Mouse (Mus musculus): ENCODE results near the gene Icmt.

The Icmt gene

DNA sequence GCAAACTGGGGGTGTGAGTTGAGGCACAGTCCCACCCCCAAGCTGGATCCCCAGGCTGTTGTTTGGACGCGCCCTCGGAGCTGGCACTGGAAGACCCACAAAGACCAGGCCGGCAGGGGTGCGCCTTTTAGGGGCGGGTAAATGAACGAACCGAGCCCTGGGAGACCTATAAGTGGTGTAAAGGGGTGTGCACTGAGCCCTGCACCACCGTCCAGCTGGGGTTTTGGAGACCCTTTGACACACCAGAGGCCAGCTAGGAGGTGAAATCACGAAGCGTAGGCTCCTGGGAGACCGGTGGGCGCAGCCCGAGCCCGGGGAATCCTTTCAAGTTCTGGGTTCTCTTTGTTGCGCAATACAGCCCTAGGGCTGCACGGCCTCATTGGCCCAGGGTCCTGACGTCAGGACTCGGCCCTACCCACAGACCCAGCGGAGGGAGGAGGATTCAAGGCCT is 22.3 kb upstream of the Icmt start:
- peak; percentile 60 for DNase-seq (ENCODE audit: low read depth, low spot score)

DNA sequence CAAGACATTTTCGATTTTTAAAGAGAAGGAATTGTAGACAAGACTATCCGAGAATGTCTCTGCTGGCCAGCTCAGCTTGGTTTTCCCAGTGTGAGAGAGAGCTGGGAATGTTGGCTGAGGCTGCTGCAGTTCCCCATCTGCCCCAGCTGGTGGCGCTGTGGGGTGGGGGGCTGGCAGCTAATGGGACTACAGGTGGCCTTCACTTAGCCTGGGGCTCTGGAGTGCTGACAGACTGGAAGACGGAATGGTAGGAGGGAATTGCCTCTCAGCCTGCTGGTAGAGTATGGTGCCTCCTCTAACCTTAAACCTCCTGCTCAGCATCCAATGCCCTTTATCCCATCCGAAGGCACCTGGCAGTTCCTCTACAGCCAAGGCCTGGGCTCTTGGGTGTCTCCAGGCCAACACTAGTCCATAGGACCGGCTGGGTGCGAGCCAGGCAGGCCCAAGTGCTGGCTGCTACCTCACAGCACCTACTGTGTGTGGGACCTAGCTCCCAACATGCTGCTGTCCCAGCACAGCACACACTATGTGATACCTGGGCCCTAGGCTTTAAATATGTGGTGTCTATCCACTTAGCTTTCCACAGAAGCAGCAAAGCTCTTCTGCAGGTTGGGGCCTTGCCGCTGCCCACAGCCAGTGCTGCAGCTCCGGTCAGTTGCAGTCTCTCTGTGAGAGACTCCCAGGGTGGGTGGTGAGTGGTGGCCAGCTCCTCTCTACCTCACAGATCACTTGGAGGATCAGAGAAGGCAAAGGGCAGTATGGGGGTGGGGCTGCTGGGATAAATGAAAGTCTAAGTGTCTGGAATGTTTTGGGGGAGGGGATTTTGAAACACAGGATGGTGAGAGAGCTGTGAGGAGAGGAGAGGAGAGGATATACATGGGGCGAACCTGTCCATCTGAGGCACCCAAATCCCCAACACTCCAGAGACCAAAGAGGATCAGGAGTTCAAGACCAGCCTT is 20.4 kb upstream of the Icmt start:
- peak; percentile 57 for DNase-seq (ENCODE audit: low read depth, low spot score)

DNA sequence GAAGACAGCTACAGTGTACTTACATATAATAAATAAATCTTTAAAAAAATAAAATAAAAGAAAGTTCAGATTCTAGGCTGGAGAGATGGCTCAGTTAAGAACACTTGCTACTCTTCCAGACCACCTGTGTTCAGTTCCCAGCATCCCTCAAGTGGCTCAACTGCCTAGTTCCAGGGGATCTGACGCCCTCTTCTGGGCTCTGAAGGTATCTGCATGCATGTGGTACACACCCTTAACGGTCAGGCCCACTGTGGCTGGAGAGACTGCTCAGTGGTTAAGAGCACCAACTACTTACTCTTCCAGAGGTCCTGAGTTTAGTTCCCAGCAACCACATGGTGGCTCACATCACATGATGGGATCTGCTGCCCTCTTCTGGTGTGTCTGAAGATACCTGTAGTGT is 19.1 kb upstream of the Icmt start:
- no peak for DNase-seq (ENCODE audit: low read depth, low spot score)

DNA sequence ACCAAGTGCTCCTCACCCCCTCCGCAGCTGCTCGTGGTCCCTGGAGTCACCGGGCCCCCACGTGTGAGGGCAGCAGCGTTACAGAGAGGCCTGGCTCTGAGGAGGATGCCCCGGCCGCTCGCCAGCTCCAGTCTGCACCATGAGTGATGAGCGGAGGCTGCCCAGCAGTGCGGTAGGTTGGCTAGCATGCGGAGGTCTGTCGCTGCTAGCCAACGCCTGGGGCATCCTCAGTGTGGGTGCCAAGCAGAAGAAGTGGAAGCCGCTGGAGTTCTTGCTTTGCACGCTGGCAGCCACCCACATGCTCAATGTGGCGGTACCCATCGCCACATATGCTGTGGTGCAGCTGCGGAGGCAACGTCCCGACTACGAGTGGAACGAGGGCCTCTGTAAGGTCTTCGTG is 18.0 kb upstream of the Icmt start:
- DNase-seq (ENCODE audit: low read depth, low spot score): no peak

DNA sequence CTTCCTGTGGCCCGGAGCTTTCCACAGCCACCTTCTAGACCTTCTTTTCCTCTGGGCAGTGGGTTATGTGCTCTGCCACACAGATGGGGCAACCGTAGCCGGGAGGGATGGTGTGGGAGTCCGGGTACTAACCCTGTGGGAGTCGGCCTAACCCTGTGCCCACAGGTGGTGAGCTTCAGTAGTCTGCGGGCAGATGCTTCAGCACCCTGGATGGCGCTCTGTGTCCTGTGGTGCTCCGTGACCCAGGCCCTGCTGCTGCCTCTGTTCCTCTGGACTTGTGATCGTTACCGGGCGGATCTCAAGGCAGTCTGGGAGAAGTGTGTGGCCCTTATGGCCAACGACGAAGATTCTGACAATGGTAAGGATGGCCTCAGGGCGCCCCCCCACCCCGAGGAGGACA is 15.4 kb upstream of the Icmt start:
- no peak for DNase-seq (ENCODE audit: low read depth, low spot score)

DNA sequence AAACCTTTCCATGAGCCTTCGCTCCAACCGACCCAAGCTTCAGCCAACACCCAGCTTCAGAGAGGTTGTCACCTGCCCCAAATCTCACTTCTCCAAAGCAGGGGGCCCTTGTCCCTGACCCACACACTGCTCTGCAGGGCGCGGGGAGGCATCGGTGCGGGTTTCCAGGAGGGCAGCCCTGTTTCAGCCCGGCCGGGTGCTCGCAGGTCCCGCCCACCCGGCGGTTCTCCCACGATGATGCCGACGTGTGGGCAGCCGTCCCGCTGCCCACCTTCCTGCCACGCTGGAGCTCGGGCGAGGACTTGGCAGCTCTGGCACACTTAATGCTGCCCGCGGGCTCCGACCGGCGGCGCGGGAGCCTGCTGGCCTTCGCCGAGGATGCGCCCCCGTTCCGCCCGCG is 14.3 kb upstream of the Icmt start:
- DNase-seq (ENCODE audit: low read depth, low spot score): no peak

DNA sequence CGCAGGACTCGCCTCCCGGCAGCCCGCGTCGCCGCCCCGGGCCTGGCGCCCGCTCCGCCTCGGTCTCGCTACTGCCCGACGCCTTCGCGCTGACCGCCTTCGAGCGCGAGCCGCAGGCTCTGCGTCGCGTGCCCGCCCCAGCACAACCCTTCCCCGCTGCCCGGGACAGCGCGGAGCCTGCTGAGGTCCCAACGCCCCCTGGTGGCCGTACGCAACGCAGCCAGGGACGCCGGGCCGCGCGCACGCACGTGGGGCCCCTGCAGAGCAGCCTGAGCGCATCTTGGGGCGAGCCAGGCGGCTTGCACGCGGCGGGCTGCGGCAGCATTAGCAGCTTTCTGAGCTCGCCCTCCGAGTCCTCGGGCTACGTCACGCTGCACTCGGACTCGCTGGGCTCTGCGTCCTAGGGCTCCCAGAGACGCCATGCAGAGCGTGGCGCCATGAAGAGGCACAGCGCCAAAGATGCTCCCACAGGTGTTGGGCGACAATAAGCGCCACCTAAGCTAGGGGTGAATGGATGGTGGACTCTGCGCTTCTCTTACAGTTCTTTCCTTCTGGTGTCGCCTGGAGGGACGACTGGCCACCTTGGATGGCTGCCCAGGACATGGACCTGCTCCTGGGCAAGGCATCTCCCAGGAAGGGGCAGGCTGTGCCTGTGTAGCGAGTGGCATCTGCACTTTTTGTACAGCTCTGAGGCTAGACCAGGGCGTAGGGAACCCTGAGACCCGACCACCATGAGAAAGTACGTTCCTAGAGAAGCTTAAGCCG is 13.7 kb upstream of the Icmt start:
- DNase-seq (ENCODE audit: low read depth, low spot score): peak; percentile 90

DNA sequence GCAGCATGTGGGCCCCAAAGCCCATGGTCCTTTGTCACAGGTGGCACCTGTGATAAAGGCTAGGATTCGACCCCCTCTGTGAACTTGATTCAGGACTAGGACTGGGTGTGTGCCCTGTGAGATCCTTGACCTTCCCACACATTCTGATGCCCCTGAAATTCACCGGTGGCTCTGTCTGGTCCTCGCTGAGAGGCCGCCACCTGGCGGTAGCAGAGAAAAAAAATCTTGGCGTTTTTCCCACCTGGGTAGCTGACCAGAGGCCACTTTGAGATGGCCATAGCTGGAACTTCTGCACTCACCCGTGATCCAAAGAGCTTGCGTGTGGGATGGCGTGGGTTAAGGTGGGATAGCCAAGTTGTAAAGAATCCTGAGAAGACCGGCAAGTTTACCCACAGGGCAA is 11.5 kb upstream of the Icmt start:
- DNase-seq (ENCODE audit: low read depth, low spot score): peak; percentile 60

DNA sequence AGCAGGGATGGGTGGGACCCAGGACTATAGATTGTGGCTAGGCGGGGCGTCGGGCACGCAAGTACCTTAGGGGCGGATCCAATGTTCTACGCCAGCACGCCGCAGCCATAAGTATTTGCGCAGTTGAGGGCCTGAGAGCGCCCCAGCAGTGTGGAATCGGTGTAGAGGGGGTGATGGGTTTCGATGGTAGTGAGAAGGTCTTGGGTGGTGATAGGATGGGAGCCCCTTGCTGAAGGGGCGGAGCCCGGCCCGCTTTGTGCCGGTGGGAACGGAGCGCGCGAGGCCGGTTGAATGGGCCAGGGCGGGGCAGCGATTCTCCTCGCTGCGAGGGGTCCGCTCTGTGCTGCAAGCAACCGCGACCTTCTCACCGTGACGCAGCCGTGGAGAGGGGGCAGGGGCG is 10.8 kb upstream of the Icmt start:
- no peak for DNase-seq (ENCODE audit: low read depth, low spot score)

DNA sequence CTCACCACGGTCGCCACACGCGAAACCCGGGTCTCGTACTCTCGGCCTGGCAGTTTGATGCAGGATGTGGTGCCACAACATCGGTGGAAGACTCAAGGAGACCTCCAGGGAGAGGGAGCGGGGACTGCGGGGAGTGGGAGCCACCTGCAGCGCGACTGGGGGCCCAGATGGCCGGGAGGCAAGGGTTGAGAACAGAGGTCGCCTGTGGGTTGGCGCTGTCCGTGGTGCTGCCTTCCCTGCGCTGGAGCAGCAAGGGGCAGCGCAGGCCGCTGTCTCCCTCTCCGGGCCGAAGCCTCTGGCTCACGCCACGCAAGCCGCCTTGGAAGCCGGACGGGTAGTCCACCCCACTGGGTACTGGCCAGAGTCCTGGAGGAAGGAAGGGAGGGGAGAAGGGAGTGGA is 10.1 kb upstream of the Icmt start:
- DNase-seq (ENCODE audit: low read depth, low spot score): peak; percentile 79

DNA sequence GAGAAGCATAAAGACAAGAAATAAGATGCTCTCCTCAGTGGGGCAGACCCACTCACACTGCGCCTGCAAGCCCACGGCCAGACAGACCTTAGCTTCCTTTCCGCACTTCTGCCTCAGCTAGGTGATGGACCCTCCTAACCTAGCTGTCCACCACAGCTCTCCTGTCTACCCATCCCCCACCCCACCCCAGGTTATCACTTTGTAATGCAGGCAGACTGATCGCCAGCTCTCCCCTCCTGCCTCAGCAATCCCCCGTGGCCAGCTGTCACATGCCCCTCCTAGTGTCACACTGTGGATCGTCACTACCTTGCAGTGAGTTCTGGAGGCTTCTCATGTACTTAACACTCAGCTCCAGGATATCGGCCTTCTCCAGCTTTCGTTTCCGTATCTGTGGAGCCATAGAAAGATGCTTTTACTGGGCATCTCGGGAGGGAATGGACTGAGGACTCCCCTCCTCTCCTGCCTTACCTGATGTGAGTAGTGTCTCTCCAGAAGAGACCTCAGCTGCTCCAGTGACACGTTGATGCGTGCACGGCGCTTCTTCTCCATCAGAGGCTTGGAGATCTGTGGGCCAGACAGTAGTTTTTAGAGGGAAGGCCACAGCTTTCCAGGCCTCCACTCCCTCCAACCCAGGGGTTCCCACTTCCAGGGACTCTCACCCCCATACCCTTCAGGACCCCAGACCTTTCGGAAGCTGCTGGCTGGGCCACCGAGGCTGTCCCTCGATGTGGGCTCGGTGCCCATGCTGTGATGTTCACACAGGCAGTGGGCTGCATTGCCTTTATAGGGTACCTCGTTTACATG is 9.5 kb upstream of the Icmt start:
- no peak for DNase-seq (ENCODE audit: low read depth, low spot score)

DNA sequence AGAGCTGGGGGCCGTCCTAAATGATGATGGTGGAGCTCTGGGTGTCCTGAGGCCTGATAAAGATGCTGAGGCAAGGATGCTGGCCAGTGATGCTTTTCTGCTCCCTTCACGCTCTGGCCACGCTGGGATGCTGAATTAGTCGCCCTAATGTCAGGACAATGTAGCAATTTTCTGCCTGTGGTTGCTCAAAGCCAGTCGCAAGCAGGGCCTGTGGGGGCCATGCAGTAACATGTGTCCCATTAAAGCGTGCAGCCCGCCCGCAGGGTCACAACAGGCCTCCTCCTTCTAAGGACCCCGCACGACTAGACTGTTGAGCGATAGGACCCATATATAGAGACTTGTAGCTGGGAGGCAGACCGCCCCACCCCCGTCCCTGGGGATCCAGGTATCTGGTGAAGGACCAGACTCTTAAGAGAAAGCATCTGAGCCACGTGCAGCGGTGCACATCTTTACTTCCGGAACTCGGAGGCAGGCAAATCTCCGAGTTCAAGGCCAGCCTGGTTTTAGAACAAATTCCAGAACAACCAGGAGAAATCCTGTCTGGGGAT is 8.6 kb upstream of the Icmt start:
- peak; percentile 65 for DNase-seq (ENCODE audit: low read depth, low spot score)

DNA sequence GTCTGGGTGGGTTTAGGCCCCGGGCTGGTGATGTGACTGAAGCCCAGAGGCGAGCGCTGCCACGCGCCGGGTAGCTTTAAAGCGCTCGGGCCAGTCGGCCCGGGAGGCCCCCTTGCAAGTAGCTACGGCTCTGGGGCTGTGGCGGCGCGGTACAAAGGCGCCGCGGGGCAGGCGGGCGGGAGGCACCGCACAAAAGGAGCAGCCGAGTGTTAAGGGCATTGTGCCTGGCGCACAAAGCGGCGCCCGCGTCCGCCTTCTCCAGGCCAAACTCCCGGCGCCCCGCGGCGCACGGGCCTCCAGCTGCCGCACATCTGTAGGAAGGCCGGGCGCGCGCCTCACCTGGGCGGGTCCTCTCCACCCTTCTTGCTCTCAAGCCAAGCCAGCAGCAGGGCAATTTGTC is 6.6 kb upstream of the Icmt start:
- DNase-seq (ENCODE audit: low read depth, low spot score): peak; percentile 77

DNA sequence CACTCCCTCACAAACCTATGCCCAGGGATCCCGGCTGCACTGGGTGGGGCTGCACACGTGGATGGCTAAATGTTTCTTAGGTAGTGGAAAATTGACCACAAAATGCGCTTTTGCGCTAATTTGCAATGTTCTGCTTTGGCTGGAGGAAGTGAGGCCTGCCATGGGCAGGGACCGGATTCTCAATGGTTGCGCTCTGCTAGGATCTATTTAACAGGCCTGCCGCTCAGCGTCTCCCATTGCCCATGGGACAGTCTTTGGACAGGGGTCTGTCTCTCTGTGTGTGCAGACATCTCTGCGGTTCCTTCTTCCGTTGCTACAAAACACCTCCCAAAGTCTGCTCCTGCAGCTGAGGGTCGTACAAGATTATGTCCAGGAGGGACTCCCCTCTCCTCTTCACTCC is 6.0 kb upstream of the Icmt start:
- no peak for DNase-seq (ENCODE audit: low read depth, low spot score)

DNA sequence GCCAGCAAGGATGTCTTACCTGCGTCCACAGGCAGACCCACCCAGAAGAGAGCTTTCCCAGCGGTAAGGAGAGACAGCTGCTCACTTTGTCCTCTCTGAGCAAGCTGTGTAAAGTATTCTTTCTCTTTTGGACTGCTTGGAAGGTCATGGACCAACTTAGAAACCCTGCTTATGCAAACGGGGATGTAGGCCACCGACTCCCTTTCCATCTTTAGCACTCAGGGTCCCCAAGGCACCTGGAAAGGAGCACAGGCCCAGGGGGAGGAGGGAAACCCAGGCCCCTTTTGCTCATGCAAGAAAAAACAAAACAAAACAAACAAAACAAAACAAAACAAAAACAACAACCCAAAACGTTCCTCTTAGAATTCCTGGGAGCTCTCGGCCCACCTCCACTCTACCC is 5.5 kb upstream of the Icmt start, which contains the start of gene Hes3:
Gene Hes3, minus strand, starts transcription at position 101 of the 400 bp plus-strand sequence.
- DNase-seq (ENCODE audit: low read depth, low spot score): no peak

DNA sequence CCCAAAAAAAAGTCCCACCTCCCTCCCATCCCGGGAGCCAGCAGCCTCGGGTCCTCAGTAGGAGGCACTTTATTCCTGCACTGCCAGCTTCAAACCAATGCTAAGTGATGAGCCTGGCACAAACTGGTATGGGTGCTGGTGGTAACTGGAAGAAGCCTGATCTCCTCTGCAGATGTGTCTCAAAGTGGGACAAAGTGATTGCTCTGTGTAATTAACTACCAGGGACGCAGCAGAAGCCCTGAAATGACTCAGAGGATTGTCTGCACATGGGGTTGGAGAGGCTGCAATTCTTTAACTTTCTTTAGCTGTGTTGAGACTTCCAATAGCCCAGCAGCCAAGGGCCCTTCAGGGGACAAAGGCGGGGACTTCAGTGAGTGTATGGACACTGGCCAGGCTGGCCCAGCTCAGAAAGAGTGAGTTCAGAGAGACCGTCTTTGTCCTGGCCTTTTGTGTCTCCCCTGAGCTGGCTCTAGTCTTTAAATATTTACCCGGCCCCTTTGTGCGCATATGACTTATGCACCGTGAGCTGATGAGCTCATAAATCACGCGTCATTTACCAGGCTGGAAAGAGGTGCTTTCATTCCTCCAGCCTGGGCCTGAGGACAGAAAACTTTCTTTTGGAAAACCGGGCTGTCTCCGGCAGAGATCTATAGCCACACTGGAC is 4.8 kb upstream of the Icmt start:
- DNase-seq (ENCODE audit: low read depth, low spot score): peak; percentile 72

DNA sequence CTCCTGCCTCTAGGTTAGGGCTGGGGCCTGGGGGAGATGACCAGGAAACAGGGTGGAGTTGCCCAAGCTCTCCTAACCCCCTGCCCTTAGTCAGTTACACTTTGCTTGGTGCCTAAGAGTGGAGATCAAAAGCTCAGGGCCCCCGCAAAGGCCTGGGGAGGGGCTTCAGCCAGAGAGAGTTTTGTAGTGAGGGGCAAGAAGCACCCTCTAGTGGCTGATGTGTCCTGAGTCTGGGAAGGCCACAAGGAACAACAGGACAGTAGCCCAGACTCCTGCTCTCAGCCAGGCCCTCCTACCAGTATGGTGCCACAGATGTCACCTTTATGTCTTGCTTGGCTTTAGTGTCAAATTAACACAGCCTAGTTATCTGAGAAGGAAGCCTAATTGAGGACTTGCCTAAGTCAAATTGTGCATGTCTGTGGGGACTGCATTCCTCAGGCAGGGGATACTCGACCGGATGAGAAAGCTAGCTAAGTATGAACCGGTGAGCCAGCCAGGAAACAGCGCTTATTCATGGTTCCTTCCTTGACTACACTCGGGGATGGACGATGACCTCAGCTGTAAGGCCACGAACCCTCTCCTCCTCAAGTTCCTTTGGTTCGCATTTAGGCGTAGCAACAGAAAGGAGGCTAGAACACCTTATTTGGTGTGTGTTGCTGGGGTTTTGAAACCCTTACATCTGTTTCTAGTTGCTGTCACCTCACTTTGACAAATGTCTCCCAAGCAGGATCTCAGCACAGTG is 2.7 kb upstream of the Icmt start:
- DNase-seq (ENCODE audit: low read depth, low spot score): no peak

DNA sequence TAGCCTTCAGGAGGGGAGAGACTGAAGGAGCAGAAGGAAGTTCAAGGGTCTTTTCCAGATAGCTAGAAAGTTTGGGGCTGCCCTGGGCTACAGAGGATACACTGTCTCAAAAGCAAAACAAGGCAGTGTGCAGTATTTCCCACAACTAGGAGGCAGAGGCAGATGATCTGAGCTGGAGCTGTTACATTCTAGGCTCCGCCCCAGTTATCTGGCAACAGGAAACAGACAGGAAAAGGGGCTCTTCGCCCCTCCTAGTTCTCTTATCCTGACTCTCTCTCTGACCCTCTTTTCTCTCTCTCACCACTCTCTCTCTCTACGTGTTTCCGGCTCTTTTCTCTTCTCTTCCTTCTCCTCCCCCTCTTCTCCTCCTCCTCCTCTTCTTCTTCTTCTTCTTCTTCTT is 1.1 kb upstream of the Icmt start:
- no peak for DNase-seq (ENCODE audit: low read depth, low spot score)

DNA sequence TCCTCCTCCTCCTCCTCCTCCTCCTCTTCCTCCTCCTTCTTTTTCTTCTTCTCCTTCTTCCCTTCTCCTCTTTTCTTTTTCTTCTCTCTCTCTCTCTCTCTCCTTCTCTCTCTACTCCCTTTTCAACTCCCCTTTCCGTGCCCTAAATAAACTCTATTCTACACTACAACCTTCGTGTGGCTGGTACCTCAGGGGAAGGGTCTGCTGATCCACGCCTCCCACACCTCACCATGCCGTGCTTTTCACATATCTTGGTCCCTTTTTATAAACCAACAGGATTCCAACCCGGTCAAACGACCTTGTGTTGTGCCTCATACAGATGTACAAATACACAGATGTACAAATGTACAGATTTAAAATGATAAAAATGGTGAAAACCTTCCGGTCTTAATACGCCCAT is 656 bp upstream of the Icmt start:
- DNase-seq (ENCODE audit: low read depth, low spot score): no peak

DNA sequence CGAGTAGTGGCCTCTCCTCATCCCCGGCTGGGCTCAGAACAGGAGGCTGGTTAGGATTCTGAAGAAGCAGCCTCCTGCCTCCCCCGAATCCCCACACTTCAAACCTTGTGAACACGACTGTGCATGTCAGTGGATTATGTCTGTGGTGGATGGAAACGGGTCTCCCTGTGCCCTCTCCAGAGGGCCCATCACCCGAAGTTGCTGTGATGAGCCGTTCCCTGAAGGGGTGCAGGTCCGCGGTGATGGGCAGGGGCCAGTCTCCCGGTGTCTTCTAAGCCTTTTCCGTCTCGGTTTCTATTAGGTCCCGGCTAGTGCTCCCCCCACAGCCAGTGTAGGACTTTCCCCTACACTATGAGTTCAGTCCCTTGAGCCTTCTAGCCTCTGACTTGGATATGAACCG is 1.8 kb downstream of the Icmt start:
- no peak for DNase-seq (ENCODE audit: low read depth, low spot score)

Measured in mesoderm, embryonic 11.5 days (tissue).